Mouse (Mus musculus): Measurements from ENCODE around the gene Cpe.

Gene Cpe

GRCm38 (mm10) chr8:64629034-64629760 is 63.7 kb downstream of the Cpe start:
- peak in 1 of 2 experiments; percentile 54 for DNase-seq

DNA sequence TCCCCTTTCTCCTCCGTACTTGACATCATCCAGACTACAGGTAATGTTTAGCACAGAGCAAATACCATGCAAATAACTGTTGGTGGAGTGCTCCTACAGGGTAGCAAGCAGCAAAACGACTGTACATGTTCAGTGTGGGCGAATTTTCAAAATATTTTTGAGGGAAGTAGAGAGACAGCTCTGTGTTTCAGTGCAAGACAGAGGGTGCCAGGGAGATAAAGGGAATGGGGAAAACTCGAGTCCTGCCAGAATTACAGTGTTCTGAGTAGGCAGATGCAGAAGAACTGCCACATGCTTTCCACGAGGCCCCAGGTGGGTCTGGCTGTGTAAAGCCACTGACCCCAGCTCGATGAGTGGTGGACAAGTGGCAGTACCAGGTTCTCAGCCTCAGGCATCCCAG is 64.8 kb downstream of the Cpe start:
- no peak for DNase-seq

GRCm38 (mm10) chr8:64624603-64625037 is 68.2 kb downstream of the Cpe start:
- DNase-seq = peak; percentile 56 to 68

DNA sequence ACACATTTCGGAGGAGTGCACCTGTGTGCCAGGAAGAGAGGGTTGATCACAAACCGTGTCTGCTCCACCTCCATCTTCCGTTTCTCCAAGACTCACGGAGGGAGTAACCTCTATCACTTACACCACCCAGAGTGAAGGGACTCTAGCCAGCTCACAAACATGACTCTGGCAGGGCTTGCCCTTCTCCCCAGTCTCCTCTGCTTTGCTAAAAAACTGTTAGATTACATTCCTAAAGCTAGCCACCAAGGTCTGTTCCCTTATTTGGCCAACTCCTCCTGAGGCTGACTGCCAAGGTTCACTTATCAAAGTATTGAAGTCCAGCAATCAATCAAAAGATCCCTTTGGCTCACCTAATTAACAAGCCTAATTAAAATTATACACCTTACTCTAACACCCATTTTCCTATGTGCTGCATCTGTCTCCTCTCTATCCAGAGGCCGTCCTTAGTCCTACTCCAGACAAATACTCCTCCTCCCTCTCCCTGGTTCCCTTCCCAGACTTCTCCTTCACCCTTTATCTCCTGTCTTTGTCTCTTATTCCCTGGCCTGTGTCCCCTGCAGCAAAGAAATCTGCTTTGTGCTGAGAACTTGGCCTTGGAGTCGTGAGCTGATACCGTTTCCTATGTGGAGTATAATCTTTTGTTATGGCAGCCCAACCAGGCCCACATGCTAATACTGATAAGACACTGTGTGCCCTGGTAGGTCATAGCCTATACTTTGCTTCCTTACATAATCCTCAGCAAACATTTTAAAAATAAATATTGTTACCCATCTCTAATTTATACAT is 72.3 kb downstream of the Cpe start:
- DNase-seq = no peak

DNA sequence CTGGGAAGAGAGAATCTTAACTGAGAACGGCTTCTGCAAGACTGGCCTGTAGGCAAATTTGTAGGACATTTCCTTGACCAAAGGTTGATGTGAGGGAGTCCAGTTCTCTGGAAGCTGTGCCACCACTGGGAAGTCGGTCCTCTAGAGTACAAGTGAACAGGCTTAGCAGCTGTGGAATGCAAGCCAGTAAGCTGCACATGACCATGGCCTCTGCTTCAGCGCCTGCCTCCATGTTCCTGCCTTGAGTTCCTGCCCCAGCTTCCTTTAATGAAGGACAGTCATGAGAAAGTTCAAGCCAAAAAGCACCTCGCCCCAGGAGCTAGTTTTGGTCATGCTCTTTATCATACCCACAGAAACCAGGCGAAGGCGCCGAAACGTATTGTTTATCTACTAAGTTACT is 73.2 kb downstream of the Cpe start:
- DNase-seq = no peak

- DNase-seq = peak; percentile 64 to 76
Measured at GRCm38 (mm10) chr8:64618618-64619017, 74.2 kb downstream of the Cpe start.

- no peak for DNase-seq
Measured at GRCm38 (mm10) chr8:64616566-64616965, 76.3 kb downstream of the Cpe start.

DNA sequence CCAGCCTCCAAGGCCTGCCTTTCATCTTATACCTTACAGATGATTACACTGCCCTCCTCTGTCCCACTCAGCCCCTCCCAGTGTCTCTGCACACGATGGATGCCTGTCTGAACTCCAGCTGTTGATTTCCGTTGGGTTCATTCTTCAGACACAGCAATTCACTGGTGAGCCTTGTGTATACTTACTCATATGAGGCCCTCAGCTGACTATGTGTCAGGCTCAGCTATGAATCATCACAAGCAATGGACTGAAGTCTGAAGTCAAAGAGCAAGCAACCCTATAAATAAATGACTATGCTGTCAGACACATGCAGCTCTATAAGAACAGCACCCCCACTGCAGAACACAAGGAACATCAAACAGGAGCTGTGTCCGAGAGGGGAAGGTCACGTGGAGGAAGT is 77.4 kb downstream of the Cpe start:
- DNase-seq = no peak

DNA sequence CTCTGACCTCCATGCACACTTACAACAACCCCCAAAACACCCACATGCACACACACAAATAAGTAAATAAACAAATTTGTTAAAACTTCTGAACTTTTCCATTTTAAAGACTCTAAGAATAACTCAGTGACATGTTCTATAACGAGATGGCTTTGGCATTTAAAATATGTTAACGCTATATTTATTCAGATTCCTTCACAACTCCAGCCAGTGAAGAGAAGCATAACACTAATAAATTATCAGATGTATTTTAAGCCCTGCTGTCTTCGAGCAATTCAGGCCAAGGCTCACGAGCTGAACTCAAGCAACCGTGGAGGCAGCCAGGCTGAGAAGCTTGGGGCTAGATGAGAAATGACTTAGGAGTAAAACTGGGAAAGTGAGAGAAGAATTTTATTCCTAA is 79.2 kb downstream of the Cpe start:
- DNase-seq = no peak

- DNase-seq = no peak
Measured at GRCm38 (mm10) chr8:64611210-64611974, 81.5 kb downstream of the Cpe start.

DNA sequence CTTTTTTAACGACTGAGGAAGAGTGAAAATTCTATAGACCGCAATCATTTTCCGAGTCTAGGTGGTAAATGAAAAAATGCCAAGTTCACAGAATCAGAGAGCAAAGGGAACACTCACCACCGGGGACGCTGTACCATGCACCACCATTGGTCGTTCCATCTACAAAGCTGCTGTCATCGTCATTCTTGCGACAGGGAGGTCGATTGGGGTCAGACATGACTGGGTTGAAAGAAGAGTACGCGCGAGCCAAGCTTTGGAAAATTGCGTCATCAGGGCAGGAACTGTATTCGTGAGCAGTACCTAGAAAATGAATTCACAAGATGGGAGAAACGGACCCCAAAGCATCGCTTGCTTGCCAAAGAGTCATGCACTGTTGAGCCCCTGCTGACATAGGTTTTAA is 83.9 kb downstream of the Cpe start:
- no peak for DNase-seq

DNA sequence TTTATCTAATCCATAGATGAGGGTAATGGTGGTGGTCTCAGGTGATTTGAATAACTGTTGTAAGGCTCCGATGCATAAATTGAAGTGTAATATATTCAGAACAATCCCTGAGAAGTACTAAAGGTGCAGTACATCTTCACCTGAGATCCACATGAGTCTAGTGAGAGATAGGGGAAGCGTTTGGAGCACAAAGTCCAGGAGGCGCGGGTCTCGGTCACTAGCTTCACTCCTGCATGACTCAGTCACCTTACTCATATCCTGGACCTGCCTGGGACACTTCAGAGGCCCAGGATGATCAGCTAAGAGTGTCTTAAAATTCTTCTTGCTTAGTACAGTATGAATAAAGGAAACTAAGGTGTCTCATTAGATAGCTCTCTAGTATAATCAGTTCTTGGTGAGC is 86.8 kb downstream of the Cpe start:
- no peak for DNase-seq

GRCm38 (mm10) chr8:64598206-64598605 is 94.6 kb downstream of the Cpe start:
- no peak for DNase-seq

DNA sequence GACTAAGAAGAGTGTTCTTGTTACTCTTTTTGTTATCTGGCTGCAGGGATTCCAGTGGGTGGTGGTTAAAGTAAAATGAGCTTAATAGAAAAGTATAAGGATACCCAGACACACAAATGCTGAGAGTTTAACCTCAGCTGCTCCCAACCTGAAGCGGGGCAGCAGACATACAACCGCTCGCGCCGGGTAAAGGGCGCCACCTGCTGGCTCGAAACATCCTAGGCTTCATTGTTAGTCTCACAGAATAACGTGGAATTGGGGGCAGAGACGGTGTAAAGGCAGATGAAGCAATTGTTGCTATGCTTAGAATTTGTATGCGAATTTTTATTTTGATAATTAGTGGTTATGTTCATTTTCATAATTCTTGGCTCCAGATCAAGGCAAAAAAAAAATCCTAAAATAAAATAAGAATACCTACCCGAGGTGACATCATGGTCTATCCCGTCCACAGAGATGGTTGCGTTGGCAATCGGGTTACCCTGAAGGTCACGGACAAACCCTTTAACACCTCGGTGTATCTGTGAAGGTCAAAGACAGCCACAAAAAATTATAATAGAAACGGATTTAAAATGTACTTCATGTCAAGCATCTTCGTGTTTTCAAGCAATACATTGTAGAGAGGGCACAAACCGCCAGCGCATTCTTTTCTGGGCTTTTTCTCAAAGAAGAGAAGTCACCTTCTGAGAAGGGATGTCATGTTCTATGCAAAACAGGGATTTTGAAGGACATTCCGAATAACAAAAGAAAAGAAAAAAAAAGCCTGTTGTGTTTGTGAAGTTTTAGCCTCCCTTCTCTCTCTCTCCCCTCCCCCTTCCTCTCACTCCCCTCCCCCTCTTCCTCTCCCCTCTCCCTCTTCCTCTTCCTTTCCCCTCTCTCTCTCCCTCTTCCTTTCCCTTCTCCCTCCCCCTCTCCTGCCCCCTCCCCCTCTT is 95.5 kb downstream of the Cpe start:
- peak; percentile 78 to 87 for DNase-seq

- no peak for DNase-seq
Measured at GRCm38 (mm10) chr8:64596396-64596795, 96.5 kb downstream of the Cpe start.

GRCm38 (mm10) chr8:64590456-64590855 is 102.4 kb downstream of the Cpe start:
- DNase-seq = no peak

DNA sequence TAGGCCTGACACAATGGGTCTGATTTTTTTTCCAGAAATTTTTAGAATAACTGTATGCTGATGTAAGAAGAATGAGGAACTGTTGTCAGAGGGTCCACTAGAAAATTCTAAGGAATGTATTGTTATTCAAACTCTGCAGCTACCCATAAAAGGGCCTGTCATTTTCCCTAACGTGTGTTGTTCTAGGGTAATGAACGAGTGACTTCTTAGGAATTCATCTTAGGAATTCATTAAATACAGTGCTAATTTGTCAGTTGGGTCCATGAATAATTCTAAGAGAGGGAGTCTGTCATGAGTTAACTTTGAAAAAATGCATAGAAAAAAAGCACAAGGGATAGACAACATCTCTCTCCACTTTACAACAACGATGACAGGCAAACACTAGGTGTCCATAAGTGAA is 110.0 kb downstream of the Cpe start:
- no peak for DNase-seq

- no peak for DNase-seq
Measured at GRCm38 (mm10) chr8:64578221-64578620, 114.6 kb downstream of the Cpe start.

GRCm38 (mm10) chr8:64575001-64575400 is 117.9 kb downstream of the Cpe start:
- DNase-seq = peak in 1 of 2 experiments; percentile 17

GRCm38 (mm10) chr8:64548054-64548850 is 144.6 kb downstream of the Cpe start:
- peak in 1 of 2 experiments; percentile 53 for DNase-seq

- no peak for DNase-seq
Measured at GRCm38 (mm10) chr8:64543441-64543840, 149.4 kb downstream of the Cpe start.
